Mouse (Mus musculus): ENCODE data around the gene Cxcr3.

- TF ChIP-seq POLR2A (IDR thresholded peaks at IDR 0.05; ENCODE audit: insufficient read length, low read depth): no peak
- no peak for TF ChIP-seq USF1 (IDR thresholded peaks at IDR 0.05; ENCODE audit: low read depth)
- no peak for TF ChIP-seq POLR2AphosphoS2 (IDR thresholded peaks at IDR 0.05; ENCODE audit: insufficient read length, low read depth)
- TF ChIP-seq MYOD1 (IDR thresholded peaks at IDR 0.05; ENCODE audit: control insufficient read depth in 1 of 3, insufficient read length in 2 of 3, low read depth in 2 of 3): no peak
- no peak for TF ChIP-seq MYOG (IDR thresholded peaks at IDR 0.05; ENCODE audit: control insufficient read depth in 1 of 3, insufficient read depth in 1 of 3, insufficient read length in 2 of 3, low read depth in 2 of 3)
- no peak for TF ChIP-seq TCF12 (IDR thresholded peaks at IDR 0.05; ENCODE audit: insufficient read depth, poor library complexity, severe bottlenecking)
- TF ChIP-seq MAX (IDR thresholded peaks at IDR 0.05; ENCODE audit: low read depth): no peak
- TF ChIP-seq SRF (IDR thresholded peaks at IDR 0.05; ENCODE audit: control insufficient read depth, insufficient read length, low read depth): no peak
- TF ChIP-seq CEBPB (IDR thresholded peaks at IDR 0.05; ENCODE audit: insufficient read depth, poor library complexity, severe bottlenecking): no peak
These were observed 35.4 kb upstream of the Cxcr3 start for GRCm38 (mm10) chrX:101769478-101769877.
